Mouse (Mus musculus) spleen, adult 12 weeks (tissue): ENCODE results near the gene Mdn1.

ENCODE experiments used
- DNase-seq: peaks from one replicate; pipeline ENCODE4 v3.0.0; 2022; ENCODE audit warnings: low spot score

Gene Mdn1

GRCm38 (mm10) chr4:32787110-32787509, 130.2 kb downstream of the Mdn1 start:
- DNase-seq: no peak

- no peak for DNase-seq
These were observed 132.1 kb downstream of the Mdn1 start for GRCm38 (mm10) chr4:32789020-32789419.

- no peak for DNase-seq
These were observed 142.1 kb downstream of the Mdn1 start for GRCm38 (mm10) chr4:32798976-32799375.

GRCm38 (mm10) chr4:32799966-32800576, 143.2 kb downstream of the Mdn1 start, which contains the start of gene Lyrm2:
Gene Lyrm2, plus strand, starts transcription at chr4:32800253.
- peak; percentile 70 for DNase-seq

- DNase-seq: no peak
These were observed 143.8 kb downstream of the Mdn1 start for GRCm38 (mm10) chr4:32800577-32801170.

GRCm38 (mm10) chr4:32817478-32817877, 160.6 kb downstream of the Mdn1 start:
- DNase-seq: no peak

- DNase-seq: no peak
These were observed 163.8 kb downstream of the Mdn1 start for GRCm38 (mm10) chr4:32820676-32821075.

- DNase-seq: no peak
These were observed 167.3 kb downstream of the Mdn1 start for GRCm38 (mm10) chr4:32824254-32824653.
